Mouse (Mus musculus) cerebellum, adult 9-10 months (tissue): ENCODE measurements around the gene Scn2b.

Source experiments
- DNase-seq: peaks from one replicate; pipeline ENCODE4 v3.0.0; 2022

Gene Scn2b

GRCm38 (mm10) chr9:45173475-45173874 lies 55.9 kb downstream of the Scn2b start:
- no peak for DNase-seq

DNA sequence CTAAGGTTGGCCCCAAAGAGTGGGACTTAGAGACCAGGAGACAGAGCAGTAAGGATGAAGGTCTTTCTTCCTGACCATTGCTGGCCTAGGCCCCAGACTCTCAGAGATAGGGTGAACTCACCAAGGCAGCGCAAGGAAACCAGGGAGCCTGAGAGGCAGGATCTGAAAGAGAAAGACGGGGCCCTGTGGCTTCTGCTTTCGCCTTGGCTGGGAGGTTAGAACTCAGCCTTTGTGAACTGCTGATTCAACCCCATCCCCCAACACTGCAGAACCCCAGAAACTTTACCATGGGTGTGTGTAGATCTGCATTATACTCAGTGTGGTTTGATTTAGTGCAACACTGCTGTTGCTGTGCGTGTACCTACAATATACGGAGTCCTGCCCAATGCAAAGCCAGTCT lies 61.7 kb downstream of the Scn2b start:
- no peak for DNase-seq
